In genomic region chr13:21930981-21931380, GRCm38 (mm10) we compare ENCODE assay signal across 18 mouse cellular contexts. TPM values are rescaled to one million over a fixed set of nuclear protein-coding genes. Genes with fewer than 3 reads are reported as not detected.
DNase-seq lines count a peak whose midpoint lies in the region; ATAC-seq lines count a peak whose summit lies in the region.
"Had no signal": no experiment of that assay in that cellular context is flagged by ENCODE, and none has a peak within 500 bp of the region (broad histone marks: within the 10 kb centered on the region; RNA-seq: fewer than 3 reads in every experiment).

No protein-coding gene starts in this region.

- H3K4me1 ChIP-seq in kidney, embryonic 14.5 days (ENCODE audit: control insufficient read depth, insufficient read depth, low read length), result no peaks in the 10 kb centered on the region
- peaks cover 48% of the 10 kb centered on the region for H3K4me1 ChIP-seq in liver, embryonic 12.5 days

- H3K4me2 ChIP-seq in kidney, embryonic 14.5 days (replicated peaks; ENCODE audit: low read depth, low read length), result no peak overlapping the region
- H3K4me2 ChIP-seq in liver, embryonic 12.5 days, result peak overlapping the region; percentile 59
- H3K4me2 ChIP-seq: embryonic facial prominence, embryonic 15.5 days; lung, embryonic 15.5 days; stomach, embryonic 15.5 days had no signal

- peak; percentile 58 for DNase-seq in embryo, embryonic 10 days (ENCODE audit: low spot score)
- DNase-seq in embryo, embryonic 11 days, result no peak
- no peak for DNase-seq in kidney, postnatal 36 days
- DNase-seq in MN1 (ENCODE audit: low spot score), result peak; percentile 52
- no peak for DNase-seq in right cerebral cortex, postnatal 36 days (ENCODE audit: low spot score in 2 of 2)
- DNase-seq in kidney, postnatal 25 days, result no peak
- DNase-seq: cerebellum, postnatal 10 days; forebrain, postnatal 0 days; gastrocnemius, postnatal 14 days; retina, postnatal 1 day; thymus, postnatal 14 days had no signal

- 20% methylated on average over 10 of the region's 10 CpGs for WGBS in kidney, embryonic 14.5 days
- WGBS in liver, embryonic 12.5 days (ENCODE audit: insufficient replicate concordance), result 7% methylated on average over 10 of the region's 10 CpGs

- no peak overlapping the region for H3K4me3 ChIP-seq in kidney, embryonic 14.5 days (ENCODE audit: low read length)
- peak overlapping the region; percentile 33 for H3K4me3 ChIP-seq in liver, embryonic 12.5 days
- H3K4me3 ChIP-seq: embryonic facial prominence, embryonic 15.5 days; lung, embryonic 15.5 days; stomach, embryonic 15.5 days had no signal

- no peak overlapping the region for H3K9ac ChIP-seq in kidney, embryonic 14.5 days (ENCODE audit: low read depth, low read length)
- H3K9ac ChIP-seq in liver, embryonic 12.5 days, result no peak overlapping the region
- H3K9ac ChIP-seq: embryonic facial prominence, embryonic 15.5 days; forebrain, postnatal 0 days; lung, embryonic 15.5 days; stomach, embryonic 15.5 days had no signal

- ATAC-seq in kidney, embryonic 14.5 days (ENCODE audit: low FRiP score, low TSS enrichment), result peak; percentile 26; the same call in 1 of the 2 replicates
- peak; percentile 68 for ATAC-seq in liver, embryonic 12.5 days
- ATAC-seq: forebrain, postnatal 0 days had no signal

- no peaks in the 10 kb centered on the region for H3K36me3 ChIP-seq in kidney, embryonic 14.5 days (ENCODE audit: control insufficient read depth, insufficient read depth, low read length)
- no peaks in the 10 kb centered on the region for H3K36me3 ChIP-seq in liver, embryonic 12.5 days
- H3K36me3 ChIP-seq: embryonic facial prominence, embryonic 15.5 days; lung, embryonic 15.5 days; stomach, embryonic 15.5 days had no signal

- no peaks in the 10 kb centered on the region for H3K27me3 ChIP-seq in kidney, embryonic 14.5 days (ENCODE audit: control insufficient read depth, insufficient read depth, low read length)
- no peaks in the 10 kb centered on the region for H3K27me3 ChIP-seq in liver, embryonic 12.5 days (replicated peaks)
- H3K27me3 ChIP-seq: embryonic facial prominence, embryonic 15.5 days; lung, embryonic 15.5 days; stomach, embryonic 15.5 days had no signal

- H3K27ac ChIP-seq in kidney, embryonic 14.5 days (ENCODE audit: low read depth, low read length), result no peak overlapping the region
- no peak overlapping the region for H3K27ac ChIP-seq in liver, embryonic 12.5 days
- H3K27ac ChIP-seq: embryonic facial prominence, embryonic 15.5 days; lung, embryonic 15.5 days; stomach, embryonic 15.5 days had no signal

- no peaks in the 10 kb centered on the region for H3K9me3 ChIP-seq in kidney, embryonic 14.5 days (ENCODE audit: control insufficient read depth, low read length)
- H3K9me3 ChIP-seq in liver, embryonic 12.5 days (replicated peaks), result no peaks in the 10 kb centered on the region
- H3K9me3 ChIP-seq: embryonic facial prominence, embryonic 15.5 days; lung, embryonic 15.5 days; stomach, embryonic 15.5 days had no signal

RNA-seq across cellular contexts. Expression of gene Zfp184, which starts 13.9 kb away (rescaled TPM):
- polyA plus RNA-seq in kidney, embryonic 14.5 days (2014; fragmentation: Nextera tagmentation; extraction: Ambion mirVana), result 15.5 and 17.9 TPM in 2 replicates
- 1.9 and 2.5 TPM in 2 replicates for polyA plus RNA-seq in liver, embryonic 12.5 days (2016; fragmentation: Nextera tagmentation; extraction: Ambion mirVana)

RNA-seq across cellular contexts. Expression of gene Pom121l2, which starts 50.0 kb away (rescaled TPM):
- polyA plus RNA-seq in kidney, embryonic 14.5 days (2014; fragmentation: Nextera tagmentation; extraction: Ambion mirVana), result 0.36 TPM in 1 of 2 replicates, not detected in the other
- not detected in 2 replicates for polyA plus RNA-seq in liver, embryonic 12.5 days (2016; fragmentation: Nextera tagmentation; extraction: Ambion mirVana)
- polyA plus RNA-seq: forebrain, postnatal 0 days; heart, embryonic 16.5 days; neural tube, embryonic 14.5 days had no signal

Comparison
In these comparisons a context has a peak if more than half of its experiments do, and no peak if none do; other contexts are left out.
1. DNase-seq: peak in embryo, embryonic 10 days (single experiment) and MN1 (single experiment); none in embryo, embryonic 11 days (single experiment), kidney, postnatal 36 days (0 of 2), right cerebral cortex, postnatal 36 days (0 of 2) and kidney, postnatal 25 days (0 of 2).